Comparison of ENCODE assay signal across 8 mouse cellular contexts in the genomic region with DNA sequence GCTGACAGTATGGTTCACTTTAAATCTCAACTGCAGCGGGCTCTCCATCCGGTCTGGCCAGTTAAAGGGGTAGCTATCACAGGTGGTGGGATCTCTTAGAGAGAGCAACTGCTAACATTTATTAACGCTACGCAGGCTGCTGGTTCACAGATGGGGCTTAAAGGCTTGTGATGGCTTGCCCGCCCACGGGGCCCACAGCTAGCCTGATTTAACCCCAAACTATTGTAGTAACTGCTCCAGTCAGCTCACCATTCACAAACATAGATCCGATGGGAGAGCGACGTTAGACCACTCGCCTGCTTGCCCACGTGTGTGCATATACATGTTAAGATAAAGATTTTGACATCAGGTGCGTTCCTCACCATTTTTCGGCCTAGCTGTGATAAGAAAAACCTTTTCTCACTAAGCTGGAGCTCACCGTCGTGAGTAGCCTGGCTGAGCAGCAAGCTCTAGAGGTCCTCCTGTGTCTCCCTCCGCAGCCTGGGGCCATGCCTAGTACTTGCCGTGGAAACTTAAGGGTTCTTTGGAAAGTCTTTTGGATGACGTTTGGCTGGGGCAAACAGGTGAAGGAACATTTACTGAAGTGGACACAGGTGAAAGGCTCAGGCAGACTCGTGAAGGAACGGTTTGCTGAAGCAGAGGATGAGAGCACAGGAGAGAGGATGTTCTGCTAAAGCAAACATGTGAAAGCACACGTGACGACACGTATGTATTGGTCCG. TPM values are rescaled to one million over a fixed set of nuclear protein-coding genes. Genes with fewer than 3 reads are reported as not detected.
DNase-seq lines count a peak whose midpoint lies in the region; ATAC-seq lines count a peak whose summit lies in the region.

No protein-coding gene starts in this region.

- H3K4me3 ChIP-seq in embryonic facial prominence, embryonic 12.5 days = no peak overlapping the region
- no peak overlapping the region for H3K4me3 ChIP-seq in intestine, embryonic 16.5 days (ENCODE audit: low read length)
- H3K4me3 ChIP-seq in neural tube, embryonic 15.5 days (replicated peaks) = no peak overlapping the region

- 0 out of 2 replicates have a peak overlapping the region, but pooled peaks have one; percentile 19 for H3K9ac ChIP-seq in embryonic facial prominence, embryonic 12.5 days
- no peak overlapping the region for H3K9ac ChIP-seq in intestine, embryonic 16.5 days (ENCODE audit: low read depth, low read length)
- no peak overlapping the region for H3K9ac ChIP-seq in neural tube, embryonic 15.5 days (replicated peaks)

- no peaks in the 10 kb centered on the region for H3K27me3 ChIP-seq in embryonic facial prominence, embryonic 12.5 days
- no peaks in the 10 kb centered on the region for H3K27me3 ChIP-seq in intestine, embryonic 16.5 days (replicated peaks; ENCODE audit: control insufficient read depth, insufficient read depth, low read length)
- H3K27me3 ChIP-seq in neural tube, embryonic 15.5 days (replicated peaks) = no peaks in the 10 kb centered on the region

- peak overlapping the region; percentile 74 for H3K27ac ChIP-seq in embryonic facial prominence, embryonic 12.5 days
- H3K27ac ChIP-seq in intestine, embryonic 16.5 days (ENCODE audit: low read length) = peak overlapping the region; percentile 36; the same call in 1 of the 2 replicates
- peak overlapping the region; percentile 63; the same call in 1 of the 2 replicates for H3K27ac ChIP-seq in neural tube, embryonic 15.5 days (replicated peaks)

- no peaks in the 10 kb centered on the region for H3K9me3 ChIP-seq in embryonic facial prominence, embryonic 12.5 days
- H3K9me3 ChIP-seq in intestine, embryonic 16.5 days (ENCODE audit: control insufficient read depth, low read length) = no peaks in the 10 kb centered on the region
- no peaks in the 10 kb centered on the region for H3K9me3 ChIP-seq in neural tube, embryonic 15.5 days (replicated peaks)

- no peaks in the 10 kb centered on the region for H3K36me3 ChIP-seq in embryonic facial prominence, embryonic 12.5 days
- no peaks in the 10 kb centered on the region for H3K36me3 ChIP-seq in intestine, embryonic 16.5 days (ENCODE audit: control insufficient read depth, insufficient read depth, low read length)
- H3K36me3 ChIP-seq in neural tube, embryonic 15.5 days = no peaks in the 10 kb centered on the region

- WGBS in embryonic facial prominence, embryonic 12.5 days = 52% methylated on average over 24 of the region's 24 CpGs
- 58% methylated on average over 24 of the region's 24 CpGs for WGBS in intestine, embryonic 16.5 days
- WGBS in neural tube, embryonic 15.5 days = 65% methylated on average over 24 of the region's 24 CpGs

- intact Hi-C loops in left cerebral cortex, postnatal 4 days (cut with DNase I) = no loop called here

- H3K4me1 ChIP-seq in embryonic facial prominence, embryonic 12.5 days = peaks cover 56% of the 10 kb centered on the region
- peaks cover 55% of the 10 kb centered on the region for H3K4me1 ChIP-seq in intestine, embryonic 16.5 days (ENCODE audit: control insufficient read depth, insufficient read depth, low read length)
- H3K4me1 ChIP-seq in neural tube, embryonic 15.5 days = peaks cover 45% of the 10 kb centered on the region

- H3K4me2 ChIP-seq in embryonic facial prominence, embryonic 12.5 days (replicated peaks) = peak overlapping the region; percentile 24; the same call in 1 of the 2 replicates
- H3K4me2 ChIP-seq in intestine, embryonic 16.5 days (ENCODE audit: low read depth, low read length) = peak overlapping the region; percentile 8; the same call in 1 of the 2 replicates
- peak overlapping the region; percentile 48 for H3K4me2 ChIP-seq in neural tube, embryonic 15.5 days

- ATAC-seq in embryonic facial prominence, embryonic 12.5 days (ENCODE audit: insufficient number of reproducible peaks, insufficient read depth, low FRiP score, low TSS enrichment) = no peak; the same call in 1 of the 2 replicates
- ATAC-seq in intestine, embryonic 16.5 days = no peak
- no peak for ATAC-seq in neural tube, embryonic 15.5 days (ENCODE audit: low FRiP score)
- ATAC-seq in megakaryocyte progenitor cell, adult 5-6 weeks (replicated peaks; ENCODE audit: poor library complexity) = no peak

- peak; percentile 34 for DNase-seq in left cerebral cortex, postnatal 4 days
- no peak for DNase-seq in left cerebral cortex, adult 18-20 months (ENCODE audit: low spot score in 2 of 2)
- no peak for DNase-seq in urinary bladder, postnatal 10 days (ENCODE audit: low spot score)
- no peak for DNase-seq in gastrocnemius, adult 18-20 months (ENCODE audit: low spot score)

RNA-seq across cellular contexts. Expression of a gene that starts 13.8 kb away (rescaled TPM):
- 10 to 100 TPM; 17.4 to 22.9 TPM for total RNA-seq in left cerebral cortex, postnatal 4 days (2021)
- total RNA-seq in left cerebral cortex, adult 18-20 months (2021) = 10 to 100 TPM; 39.4 to 49.7 TPM
- 23.1 and 24.7 TPM in 2 replicates for polyA plus RNA-seq in embryonic facial prominence, embryonic 12.5 days (2016; fragmentation: Nextera tagmentation; extraction: Ambion mirVana)
- polyA plus RNA-seq in intestine, embryonic 16.5 days (2015; fragmentation: Nextera tagmentation; extraction: Ambion mirVana) = 15.7 and 22.2 TPM in 2 replicates
- polyA plus RNA-seq in neural tube, embryonic 15.5 days (2015; fragmentation: Nextera tagmentation; extraction: Ambion mirVana) = 6.7 and 7.1 TPM in 2 replicates
- 10 to 100 TPM; 34.7 to 47.5 TPM for total RNA-seq in gastrocnemius, adult 18-20 months (2021)
- 23.3 and 24.7 TPM in 2 replicates for total RNA-seq in megakaryocyte progenitor cell, adult 5-6 weeks (2015)
- 18.2 and 20.0 TPM in 2 replicates for total RNA-seq in megakaryocyte progenitor cell, adult 5-6 weeks (2017)
